Mouse (Mus musculus) ovary, postnatal 14 days (tissue): ENCODE data around the gene Esr2.

ENCODE experiments used
- DNase-seq: peaks from one replicate; pipeline ENCODE4 v3.0.0; 2022; ENCODE audit warnings: low spot score

Esr2 gene

GRCm38 (mm10) chr12:76085956-76086905, 90.8 kb downstream of the Esr2 start:
- DNase-seq: no peak

GRCm38 (mm10) chr12:76085066-76085465, 92.0 kb downstream of the Esr2 start:
- no peak for DNase-seq

- DNase-seq: no peak
Observed at GRCm38 (mm10) chr12:76081557-76082211, 95.4 kb downstream of the Esr2 start.

GRCm38 (mm10) chr12:76080876-76081556, 96.0 kb downstream of the Esr2 start:
- DNase-seq: no peak

GRCm38 (mm10) chr12:76073981-76074380, 103.1 kb downstream of the Esr2 start:
- DNase-seq: no peak

GRCm38 (mm10) chr12:76073066-76073826, 103.8 kb downstream of the Esr2 start:
- DNase-seq: no peak

GRCm38 (mm10) chr12:76071935-76072849, 104.9 kb downstream of the Esr2 start:
- DNase-seq: no peak
